Mouse (Mus musculus) kidney, adult 2 months (tissue): ENCODE measurements at regions not wholly inside any gene's neighbourhood (a gene's known extent, or its start where the extent isn't known, plus 50 kb on each side); places are given as distances from the start of the nearest gene placed in this dataset.

Experiments
- CTCF ChIP-seq: fragments of 200-500 bp; conservative IDR thresholded peaks from 2 replicates; pipeline ENCODE4 v1.5.1; 2011; ENCODE audit warnings: low read depth, mild to moderate bottlenecking, control low read depth, low read length, moderate library complexity, mixed read lengths; ENCODE audit not compliant: insufficient read depth, insufficient read length
- POLR2A ChIP-seq: fragments of 200-500 bp; IDR thresholded peaks from one replicate; pipeline ENCODE4 v1.6.1; 2011; ENCODE audit warnings: low read depth, low read length, control low read depth

- no peak for TF ChIP-seq CTCF
- TF ChIP-seq POLR2A: no peak
Observed at GRCm38 (mm10) chr13:11375452-11375851, 731.3 kb downstream of the Ryr2 start.
